Mouse (Mus musculus): ENCODE measurements around the gene Rbm25. TPM values are rescaled to one million over a fixed set of nuclear protein-coding genes. Genes with fewer than 3 reads are reported as not detected.
A peak's percentile ranks its signal among the peaks of the same experiment; 100 is the strongest.
"Not testable (repeated sequence)": the region's sequence is repeated elsewhere in the genome, so short reads cannot be mapped to it uniquely, and the experiment has no call there.

Rbm25 gene
- total RNA-seq (2021) = 100 to 1,000 TPM; 107 to 124 TPM

DNA sequence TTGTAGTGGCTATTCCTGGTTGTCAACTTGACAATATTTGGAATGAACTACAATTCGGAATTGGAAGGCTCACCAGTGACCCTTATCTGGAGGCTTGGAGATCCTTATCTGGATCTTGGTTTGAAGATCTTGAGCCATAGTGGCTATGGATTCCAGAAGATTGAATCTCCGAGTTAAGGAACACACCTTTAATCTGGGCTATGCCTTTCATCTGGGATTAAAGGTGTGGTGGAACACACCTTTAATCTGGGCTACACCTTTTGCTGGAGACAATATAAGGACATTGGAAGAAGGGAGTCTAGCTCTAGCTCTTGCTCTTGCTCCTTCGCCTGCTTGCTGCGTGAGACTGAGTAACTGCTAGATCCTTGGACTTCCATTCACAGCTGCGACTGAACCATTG, at the start of gene Rbm25:
Gene Rbm25 (plus strand): TSS at position 301 of the 400 bp plus-strand sequence.
- DNase-seq (ENCODE audit: low spot score in 2 of 2); intact Hi-C loops (cut with DNase I): not testable (repeated sequence)

DNA sequence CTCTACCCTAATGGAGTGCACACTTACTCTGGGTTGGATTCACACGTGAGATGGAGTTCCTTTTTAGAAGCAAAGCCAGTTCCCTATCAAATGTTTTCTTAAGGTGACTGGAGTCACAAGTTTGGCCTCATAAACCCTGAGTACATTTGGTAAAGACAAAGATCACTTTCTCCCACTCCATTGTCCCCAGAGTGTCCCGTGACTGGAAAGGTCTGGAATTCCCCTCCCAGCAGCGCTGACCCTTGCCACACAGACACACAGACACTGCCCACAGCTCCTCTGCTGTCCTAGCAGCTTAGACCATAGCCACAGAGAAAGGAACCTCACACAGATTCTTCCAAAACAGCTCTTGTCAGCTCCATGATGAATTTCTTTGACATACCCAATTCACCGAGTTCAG, 48.9 kb upstream of the Rbm25 start:
- intact Hi-C loops (cut with DNase I) = no loop called here

DNA sequence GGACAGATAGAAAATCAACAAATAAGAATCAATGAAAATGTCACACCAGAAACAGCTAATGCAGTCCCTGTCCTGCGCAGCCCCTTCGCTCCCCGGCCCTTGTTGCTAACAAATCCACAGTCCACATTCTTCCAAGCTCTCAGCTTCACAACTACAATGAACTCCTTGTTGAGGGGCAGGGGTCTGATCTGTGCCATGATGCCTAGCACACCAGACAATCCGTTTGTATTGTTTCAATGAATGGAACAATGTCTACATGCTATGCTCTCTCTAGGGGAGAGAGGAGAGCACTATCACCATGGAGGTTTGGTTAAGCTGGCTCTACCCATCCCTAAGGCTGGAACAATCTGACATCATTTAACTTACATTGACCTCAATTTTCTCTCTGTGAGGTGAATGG, 48.3 kb upstream of the Rbm25 start:
- DNase-seq (ENCODE audit: low spot score in 2 of 2) = no peak
- intact Hi-C loops (cut with DNase I) = no loop called here

More for the DNA sequence above, 48.9 kb upstream of the Rbm25 start:
- no peak for DNase-seq (ENCODE audit: low spot score in 2 of 2)

DNA sequence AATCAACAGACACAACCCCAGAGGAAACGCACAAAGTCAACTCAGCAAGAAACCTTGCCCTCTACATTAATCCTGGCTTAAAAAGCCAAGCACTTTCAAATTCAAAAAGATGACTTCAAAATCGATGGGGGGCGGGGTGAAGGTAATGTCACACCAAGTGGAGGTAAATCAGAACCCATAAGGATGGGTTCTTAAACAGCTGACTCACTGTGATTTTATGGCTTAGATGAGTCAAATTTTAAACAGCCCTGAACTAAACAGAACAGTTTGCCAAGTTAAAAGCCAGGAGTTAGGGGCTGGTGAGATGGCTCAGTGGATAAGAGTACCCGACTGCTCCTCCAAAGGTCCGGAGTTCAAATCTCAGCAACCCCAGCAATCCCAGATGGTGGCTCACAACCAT, 44.4 kb upstream of the Rbm25 start:
- intact Hi-C loops (cut with DNase I) = no loop called here
- DNase-seq (ENCODE audit: low spot score in 2 of 2) = no peak

DNA sequence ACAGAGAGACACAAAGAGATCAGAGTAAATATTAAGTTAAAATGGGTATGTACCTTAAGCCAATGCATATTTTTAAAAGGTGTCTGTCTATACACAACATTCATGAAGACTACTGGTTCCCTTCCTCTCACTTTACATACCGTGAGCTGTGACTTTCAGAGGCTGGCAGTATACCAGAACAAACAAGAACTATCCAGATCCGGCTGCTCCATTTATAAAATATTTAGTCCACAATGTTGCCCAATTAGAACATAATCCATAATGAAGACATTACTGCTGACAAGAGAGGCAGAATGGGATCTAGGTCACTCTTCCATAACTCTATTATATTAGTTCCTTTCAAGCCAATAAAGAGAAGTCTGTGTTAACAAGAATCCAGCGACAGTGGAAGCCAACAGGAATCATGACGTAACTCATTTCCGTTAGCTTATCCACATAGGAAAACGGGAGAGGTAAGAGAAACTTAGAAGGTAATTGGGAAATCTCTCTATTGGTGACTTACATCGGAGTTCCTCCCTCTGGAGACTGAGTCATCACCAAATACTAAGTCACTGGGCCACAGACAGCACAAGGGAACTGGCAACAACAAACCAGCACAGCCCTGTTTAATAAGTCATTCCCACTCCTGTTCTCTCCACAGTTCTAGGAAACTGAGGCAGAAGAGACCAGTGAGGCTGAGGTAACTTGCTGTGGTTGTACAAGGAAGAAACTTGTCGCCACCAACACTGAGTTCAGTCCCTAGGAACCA, 39.1 kb upstream of the Rbm25 start:
- intact Hi-C loops (cut with DNase I) = no loop called here
- DNase-seq (ENCODE audit: low spot score in 2 of 2) = no peak

DNA sequence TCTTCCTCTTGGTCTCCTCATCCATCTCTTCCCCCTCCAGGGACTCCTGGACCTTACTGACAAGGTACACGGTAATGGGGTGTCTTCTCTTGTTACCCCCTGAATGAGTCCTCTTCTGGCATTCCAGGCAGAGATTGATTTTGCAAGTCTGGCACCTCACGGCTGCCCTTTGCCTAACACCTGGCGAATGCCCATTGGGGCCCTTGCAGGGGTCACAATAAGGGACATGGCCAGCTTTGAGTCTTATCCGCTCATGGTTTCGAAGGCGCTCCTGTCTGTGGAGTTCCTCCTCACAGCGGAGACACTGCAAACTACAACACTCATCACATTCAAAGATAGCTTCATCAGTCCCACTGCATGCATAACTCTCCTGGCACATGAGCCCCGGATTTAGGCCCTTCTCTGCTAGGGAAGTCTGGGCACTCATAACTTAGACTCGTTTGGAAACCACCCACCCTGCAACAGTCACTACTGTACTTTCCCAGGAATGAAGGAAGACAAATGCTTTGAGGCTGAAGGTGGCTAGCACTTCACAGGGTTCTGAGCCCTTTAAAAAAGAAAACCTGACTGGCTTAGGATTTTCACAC, 36.5 kb upstream of the Rbm25 start:
- DNase-seq (ENCODE audit: low spot score in 2 of 2) = peak in 1 of 2 experiments; percentile 86
- intact Hi-C loops (cut with DNase I) = no loop called here

DNA sequence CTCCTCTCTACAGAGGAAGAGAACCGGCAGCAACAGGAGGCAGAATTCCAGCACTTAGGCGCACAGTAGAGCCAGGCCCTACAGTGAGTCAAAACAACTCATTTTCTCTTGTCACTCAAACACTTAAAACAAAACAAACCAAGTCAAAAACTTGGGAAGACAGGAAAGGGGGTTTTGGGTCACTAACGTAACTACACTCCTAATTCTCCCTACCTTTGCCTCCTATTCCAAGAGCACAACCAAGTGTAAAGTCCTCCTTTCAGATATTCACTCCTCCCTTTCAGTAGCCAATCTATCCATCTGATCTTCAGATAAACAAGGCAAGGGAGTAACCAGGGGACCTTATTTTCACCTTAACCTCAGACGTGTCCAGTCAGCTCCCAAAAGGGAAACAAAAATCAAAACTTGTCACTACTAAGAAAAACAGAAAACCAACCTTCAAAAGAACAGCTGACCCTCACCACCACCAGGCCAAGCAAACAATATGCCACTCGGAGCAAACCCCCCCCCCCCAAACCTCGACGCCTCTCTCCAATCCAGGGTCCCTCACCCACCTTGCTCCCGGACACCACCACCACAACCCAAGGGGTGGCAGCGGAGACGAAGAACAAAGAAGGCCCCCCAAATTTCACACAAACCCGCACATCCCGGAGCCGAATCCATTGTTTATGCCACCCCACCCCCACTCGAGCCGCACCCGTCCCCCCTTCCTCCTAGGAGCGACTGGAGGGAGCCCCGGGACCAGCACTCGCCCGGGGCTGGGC, 34.7 kb upstream of the Rbm25 start:
- intact Hi-C loops (cut with DNase I) = no loop called here
- peak in 1 of 2 experiments; percentile 19 for DNase-seq (ENCODE audit: low spot score in 2 of 2)

DNA sequence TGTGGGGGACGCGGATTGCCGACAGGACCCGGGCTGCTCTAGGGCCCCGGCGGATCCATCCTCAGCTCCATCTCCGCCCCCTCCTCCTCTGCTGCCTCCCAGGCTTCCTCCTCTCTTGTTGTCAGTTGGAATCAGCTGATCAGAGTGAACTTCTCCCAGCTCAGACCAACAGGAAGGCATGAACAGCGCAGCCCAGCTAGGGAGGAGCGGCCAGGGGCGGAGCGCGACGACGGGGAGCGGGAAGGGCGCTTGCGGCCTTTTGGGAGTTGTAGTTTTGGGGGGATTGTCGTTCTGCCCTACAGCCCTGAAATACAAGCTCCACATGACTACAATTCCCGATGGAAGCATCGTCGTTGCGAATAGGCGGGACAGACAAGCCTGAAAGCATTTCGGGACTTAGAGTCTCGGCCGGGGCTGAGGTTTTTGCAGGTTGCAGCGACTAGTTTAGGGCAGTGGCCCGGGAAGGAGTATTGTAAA, 34.0 kb upstream of the Rbm25 start, which contains the start of gene Zfyve1:
Gene Zfyve1 (minus strand): TSS at position 198 of the 477 bp plus-strand sequence.
- intact Hi-C loops (cut with DNase I) = no loop called here

DNA sequence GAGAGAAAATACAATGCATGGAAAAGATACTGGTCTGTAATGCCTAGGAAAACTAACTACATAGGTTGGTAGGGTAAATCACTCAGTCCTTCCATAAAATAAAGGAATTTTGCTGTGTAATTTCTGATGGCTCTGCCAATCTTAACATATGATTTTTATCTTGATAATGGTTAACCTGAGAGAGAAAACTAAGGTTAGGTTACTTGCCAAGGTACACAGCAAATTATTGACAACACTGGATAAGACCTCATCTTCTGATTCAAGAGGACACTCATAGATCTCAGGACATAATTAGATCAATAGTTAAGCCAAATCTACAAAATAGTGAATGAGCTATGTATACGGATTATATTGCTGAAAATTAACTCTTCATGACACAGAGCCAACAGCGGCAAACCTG, 33.2 kb upstream of the Rbm25 start:
- DNase-seq (ENCODE audit: low spot score in 2 of 2) = no peak
- intact Hi-C loops (cut with DNase I) = no loop called here

More for the DNA sequence above, 34.0 kb upstream of the Rbm25 start, which contains the start of gene Zfyve1:
- DNase-seq (ENCODE audit: low spot score in 2 of 2) = peak; percentile 95 to 99

DNA sequence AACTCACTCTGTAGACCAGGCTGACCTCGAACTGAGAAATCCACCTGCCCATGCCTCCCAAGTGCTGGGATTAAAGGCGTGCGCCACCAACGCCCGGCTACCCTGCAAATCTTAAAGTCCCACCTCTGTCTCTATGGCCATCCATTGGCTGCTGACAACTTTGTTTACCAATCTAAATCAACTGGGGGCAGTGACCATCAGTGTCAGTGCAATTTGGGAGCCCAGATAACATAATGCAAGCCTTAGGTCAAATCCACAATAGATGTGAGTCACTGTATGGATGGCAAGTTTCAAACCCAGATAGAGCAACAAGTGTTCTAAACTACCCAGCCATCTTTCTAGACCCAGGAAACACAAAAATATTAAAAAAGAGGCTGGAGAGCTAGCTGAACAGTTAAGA, 28.8 kb upstream of the Rbm25 start:
- intact Hi-C loops (cut with DNase I) = no loop called here
- no peak for DNase-seq (ENCODE audit: low spot score in 2 of 2)

DNA sequence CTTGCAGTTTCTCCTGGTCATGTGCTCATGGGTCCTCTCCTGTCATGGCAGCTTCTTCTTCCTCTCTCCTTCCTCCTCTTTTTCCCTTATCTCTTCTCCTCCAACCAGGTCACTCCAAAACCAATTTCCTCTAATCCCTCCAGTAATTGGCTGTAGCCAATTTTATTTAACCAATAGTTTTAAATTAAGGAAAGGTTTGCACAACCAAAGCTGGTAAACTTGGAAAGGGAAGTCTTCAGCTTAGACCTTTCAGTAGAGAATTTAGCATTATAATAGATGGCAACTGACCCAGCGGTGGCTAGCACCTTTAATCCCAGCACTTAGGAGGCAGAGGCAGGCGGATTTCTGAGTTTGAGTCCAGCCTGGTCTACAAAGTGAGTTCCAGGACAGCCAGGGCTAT, 24.6 kb upstream of the Rbm25 start:
- DNase-seq (ENCODE audit: low spot score in 2 of 2); intact Hi-C loops (cut with DNase I): not testable (repeated sequence)

DNA sequence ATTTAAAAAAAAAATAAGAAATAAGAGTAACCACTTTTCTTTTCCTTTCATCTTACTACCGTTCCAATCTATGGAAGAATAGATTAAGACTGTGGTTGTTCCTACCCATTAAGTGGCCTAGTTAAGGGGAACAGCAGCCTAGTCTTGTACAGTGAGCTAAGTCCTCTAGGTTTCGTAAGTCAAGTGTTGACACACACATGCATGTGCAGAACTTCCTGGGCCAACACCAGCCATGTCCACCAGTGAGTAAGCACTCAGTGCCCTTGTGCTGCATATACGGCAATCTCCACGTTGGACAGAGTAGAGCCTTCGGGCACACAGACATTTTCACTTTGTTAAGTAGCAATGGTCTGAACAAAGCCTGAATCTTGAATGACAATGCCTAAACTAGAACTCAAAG, 13.8 kb upstream of the Rbm25 start:
- intact Hi-C loops (cut with DNase I) = no loop called here
- no peak for DNase-seq (ENCODE audit: low spot score in 2 of 2)

DNA sequence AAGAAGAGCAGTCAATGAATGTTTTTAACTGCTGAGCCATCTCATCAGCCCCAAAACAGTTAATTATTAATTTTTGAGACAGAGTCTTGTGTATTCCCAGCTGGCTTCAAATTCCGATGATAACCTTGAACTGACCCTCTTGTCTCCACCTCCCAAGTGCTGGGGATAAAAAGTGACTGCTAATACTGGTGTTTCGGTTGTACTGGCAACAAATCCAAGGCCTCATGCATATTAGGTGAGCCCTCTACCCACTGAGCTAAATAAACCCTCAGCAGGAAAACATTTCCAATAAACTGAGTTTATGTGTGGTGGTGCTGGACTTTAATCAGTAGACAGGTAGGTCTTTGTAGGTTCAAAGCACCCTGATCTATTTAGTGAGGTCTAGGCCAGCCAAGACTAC, 12.1 kb upstream of the Rbm25 start:
- DNase-seq (ENCODE audit: low spot score in 2 of 2) = no peak

DNA sequence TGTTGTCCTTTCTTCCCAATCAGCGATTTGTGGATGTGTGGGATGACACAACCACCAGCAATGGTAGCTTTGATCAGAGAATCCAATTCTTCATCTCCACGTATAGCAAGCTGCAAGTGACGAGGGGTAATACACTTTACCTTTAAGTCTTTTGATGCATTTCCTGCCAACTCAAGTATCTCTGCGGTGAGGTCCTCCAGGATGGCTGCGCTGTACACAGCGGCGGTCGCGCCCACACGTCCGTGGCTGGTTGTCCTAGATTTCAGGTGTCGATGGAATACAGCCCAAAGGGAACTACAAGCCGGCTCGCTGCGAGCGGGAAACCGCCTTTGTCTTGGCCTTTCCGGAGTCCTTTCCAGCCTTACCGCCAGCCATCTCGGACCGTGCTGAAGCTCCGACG, 10.3 kb upstream of the Rbm25 start:
- DNase-seq (ENCODE audit: low spot score in 2 of 2); intact Hi-C loops (cut with DNase I): not testable (repeated sequence)

More for the DNA sequence above, 12.1 kb upstream of the Rbm25 start:
- intact Hi-C loops (cut with DNase I) = no loop called here

DNA sequence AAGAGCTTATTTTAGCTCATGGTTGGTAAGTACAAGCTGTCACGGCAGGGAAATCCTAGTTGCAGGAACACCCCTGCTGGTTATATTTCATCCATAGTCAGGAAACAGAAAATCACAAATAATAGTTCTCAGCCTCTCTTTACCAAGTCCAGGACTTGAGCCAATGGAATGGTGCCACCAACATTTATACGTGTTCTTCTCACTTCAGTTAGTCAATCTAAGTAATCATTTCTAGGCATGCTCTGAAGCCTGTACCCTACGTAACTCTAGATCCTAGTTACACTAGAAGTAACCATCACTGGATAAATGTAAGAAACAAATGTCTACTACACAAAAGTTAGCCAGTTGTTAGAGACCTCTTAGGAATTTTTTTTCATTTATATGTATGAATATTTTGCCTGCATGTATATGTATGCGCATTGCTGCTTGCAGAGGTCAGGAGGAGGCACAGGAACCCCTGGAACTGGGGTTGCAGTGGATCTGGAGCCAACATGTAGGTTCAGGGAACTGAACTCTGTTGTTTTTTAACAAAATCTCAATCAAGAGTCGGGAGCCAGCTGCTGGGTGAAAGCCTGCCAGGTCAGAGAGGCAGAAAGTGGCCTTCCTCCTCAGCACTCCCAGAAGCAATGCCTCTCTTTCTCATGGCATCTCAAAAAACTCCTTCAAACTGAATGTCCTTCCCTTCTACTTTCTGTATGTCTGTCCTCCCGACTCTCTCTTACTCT, 8.8 kb upstream of the Rbm25 start:
- intact Hi-C loops (cut with DNase I) = no loop called here
- DNase-seq (ENCODE audit: low spot score in 2 of 2) = no peak

DNA sequence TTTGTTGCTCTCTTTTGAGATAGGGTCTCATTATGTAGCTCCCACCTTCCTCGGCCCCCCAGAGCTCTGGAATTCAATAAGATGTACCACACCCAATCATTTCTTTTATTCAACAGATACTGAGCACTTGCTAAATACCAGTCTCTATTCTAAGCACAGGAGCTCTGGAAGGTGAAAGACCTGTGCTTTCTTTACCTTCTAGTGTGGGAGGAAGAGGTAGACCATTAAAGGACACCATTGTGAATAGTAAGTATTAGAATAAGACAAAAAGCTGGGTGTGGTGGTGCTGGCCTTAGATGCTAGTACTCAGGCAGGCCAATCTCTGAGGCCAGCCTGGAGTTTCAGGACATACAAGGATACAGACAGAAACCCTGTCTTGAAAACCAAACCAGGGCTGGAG, 6.7 kb upstream of the Rbm25 start:
- DNase-seq (ENCODE audit: low spot score in 2 of 2) = no peak
- intact Hi-C loops (cut with DNase I) = no loop called here

DNA sequence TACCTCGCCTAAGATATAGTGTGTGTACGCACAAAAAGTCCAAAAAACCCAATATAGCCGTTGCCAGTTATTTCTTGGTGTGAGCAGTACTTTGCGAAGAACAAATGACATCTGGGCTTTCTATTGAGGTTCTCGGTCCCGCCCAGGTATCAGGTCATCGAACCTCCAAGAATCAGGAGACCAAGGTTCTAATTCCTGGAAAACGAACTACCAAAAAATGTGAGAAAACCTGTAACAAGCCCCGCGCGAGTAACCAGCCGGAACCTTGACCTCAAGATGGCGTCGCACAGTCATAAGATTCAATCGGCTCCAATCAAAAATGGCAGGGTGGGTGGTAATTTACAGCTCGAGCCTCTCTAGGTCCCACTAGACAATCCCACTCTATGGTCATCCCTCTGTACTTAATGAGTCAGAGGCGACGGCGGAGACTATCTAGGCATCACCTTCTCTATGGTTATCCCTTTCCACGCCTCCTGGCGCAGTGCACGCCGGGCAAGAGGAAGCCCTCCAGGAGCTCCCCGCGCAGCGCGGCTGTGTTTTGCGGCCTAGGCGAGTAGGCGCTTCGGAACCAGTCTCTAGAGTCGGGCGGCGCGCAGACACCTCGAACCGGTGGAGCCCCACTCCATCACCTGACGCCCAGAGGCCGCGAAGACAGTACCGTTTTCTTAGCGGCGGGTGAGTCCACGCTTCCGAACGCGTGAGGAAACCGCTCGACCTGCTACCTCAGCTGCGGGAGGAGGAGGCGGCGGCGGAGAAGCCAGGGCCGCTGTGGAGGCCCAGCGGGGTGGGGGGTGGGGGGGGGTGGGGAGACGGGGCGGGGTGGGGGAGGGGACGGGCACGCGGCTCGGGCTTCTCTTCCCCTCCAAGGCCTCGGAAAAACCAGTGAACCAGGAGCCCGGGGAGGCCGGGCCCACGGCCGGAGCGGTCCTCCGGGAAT, 975 bp downstream of the Rbm25 start:
- peak; percentile 95 to 99 for DNase-seq (ENCODE audit: low spot score in 2 of 2)
- intact Hi-C loops (cut with DNase I) = no loop called here

DNA sequence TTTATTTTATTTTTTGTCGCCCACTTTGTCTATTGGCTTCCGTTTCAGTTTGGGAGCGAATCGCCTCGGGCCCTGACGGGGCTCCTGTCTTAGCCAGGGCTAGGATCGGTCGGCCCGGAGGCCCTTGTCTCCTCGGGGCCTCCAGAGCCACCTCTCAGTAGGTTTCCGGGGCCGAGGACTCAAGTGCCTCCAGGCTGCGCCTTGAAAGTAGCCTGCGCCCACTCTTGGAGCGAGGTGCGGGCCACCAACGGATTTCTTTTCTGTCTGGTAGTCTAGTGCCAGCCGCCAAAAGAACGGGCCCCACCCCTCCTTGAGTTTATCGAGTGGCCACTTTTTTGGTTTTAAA, 1.6 kb downstream of the Rbm25 start:
- DNase-seq (ENCODE audit: low spot score in 2 of 2) = peak; percentile 37 to 66
- intact Hi-C loops (cut with DNase I) = no loop called here

DNA sequence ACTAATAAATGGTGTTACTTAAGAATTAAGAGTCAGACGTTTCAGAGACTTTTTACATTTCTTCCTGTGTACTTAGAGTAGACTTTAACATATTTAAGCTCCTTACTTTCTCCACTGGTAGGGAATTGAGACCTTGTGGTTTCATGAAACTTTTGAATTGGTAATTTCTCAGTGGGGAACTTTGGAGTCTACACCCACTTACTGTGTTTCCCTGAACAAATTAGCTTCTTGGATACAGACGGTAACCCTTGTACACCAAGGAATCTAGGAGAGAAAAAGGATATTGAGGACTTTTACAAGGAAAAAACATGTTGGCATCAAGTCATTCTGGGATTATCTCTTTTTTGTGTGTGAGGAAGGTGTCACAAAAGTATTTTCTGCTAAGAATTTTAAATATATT, 2.8 kb downstream of the Rbm25 start:
- no peak for DNase-seq (ENCODE audit: low spot score in 2 of 2)
- intact Hi-C loops (cut with DNase I) = no loop called here

Measured in left cerebral cortex, postnatal 25 days (tissue).